Mouse (Mus musculus) kidney, adult 2 months (tissue): ENCODE results near the gene Snx9. TPM values are rescaled to one million over a fixed set of nuclear protein-coding genes. Genes with fewer than 3 reads are reported as not detected.

Experiments used
- DNase-seq: peaks from one replicate; pipeline ENCODE4 v3.0.0; 2021
- H3K27ac ChIP-seq: fragments of 200-500 bp; 2 replicates; pipeline ENCODE4 v1.5.1; 2012; ENCODE audit warnings: low read depth, low read length, control low read depth, inconsistent platforms; ENCODE audit not compliant: insufficient read depth
- H3K27me3 ChIP-seq: fragments of 200-500 bp; replicated peaks from 2 replicates; pipeline ENCODE4 v1.6.1; 2012; ENCODE audit warnings: mild to moderate bottlenecking, moderate library complexity, low read length, inconsistent platforms; ENCODE audit not compliant: control insufficient read depth, insufficient read depth
- H3K36me3 ChIP-seq: fragments of 200-500 bp; 2 replicates; pipeline ENCODE4 v1.6.1; 2012; ENCODE audit warnings: mild to moderate bottlenecking, moderate library complexity, low read length, inconsistent platforms; ENCODE audit not compliant: control insufficient read depth, insufficient read depth
- H3K4me1 ChIP-seq: fragments of 200-500 bp; 2 replicates; pipeline ENCODE4 v1.6.1; 2011; ENCODE audit warnings: low read length; ENCODE audit not compliant: control insufficient read depth, insufficient read depth
- H3K4me3 ChIP-seq: fragments of 200-500 bp; 2 replicates; pipeline ENCODE4 v1.5.1; 2011; ENCODE audit warnings: mild to moderate bottlenecking, low read depth, low read length, control low read depth; ENCODE audit not compliant: insufficient read depth
- CTCF ChIP-seq: fragments of 200-500 bp; conservative IDR thresholded peaks from 2 replicates; pipeline ENCODE4 v1.5.1; 2011; ENCODE audit warnings: low read depth, mild to moderate bottlenecking, control low read depth, low read length, moderate library complexity, mixed read lengths; ENCODE audit not compliant: insufficient read depth, insufficient read length
- POLR2A ChIP-seq: fragments of 200-500 bp; IDR thresholded peaks from one replicate; pipeline ENCODE4 v1.6.1; 2011; ENCODE audit warnings: low read depth, low read length, control low read depth
- WGBS: fragments of 180-500 bp; shearing (Covaris S2); methylation state at CpG from one replicate; pipeline ENCODE4 v1.1.7; 2018; 5-methylcytosine and 5-hydroxymethylcytosine counted together
- polyA plus RNA-seq: library from polyadenylated mRNA; depleted of rRNA; stranded (reverse); fragments of >200 nt; gene quantifications from 2 replicates; pipeline ENCODE4 v1.2.3, GENCODE M21; 2012

Snx9 gene
- polyA plus RNA-seq, 1 experiment = 56.6 TPM

GRCm38 (mm10) chr17:5939871-5940270 is 98.7 kb downstream of the Snx9 start:
- Histone ChIP-seq H3K4me3 (no peak overlapping the region), H3K27me3 (no peaks in the 10 kb centered on the region), H3K27ac (no peak overlapping the region), H3K36me3 (no peaks in the 10 kb centered on the region), H3K4me1 (peaks cover 4% of the 10 kb centered on the region)
- no peak for DNase-seq
- WGBS = 81% methylated on average over 12 of the region's 12 CpGs
- TF ChIP-seq POLR2A = no peak
- no peak for TF ChIP-seq CTCF

- TF ChIP-seq POLR2A = no peak
- TF ChIP-seq CTCF = peak; percentile 63
- peak; percentile 81 for DNase-seq
- no peaks in the 10 kb centered on the region for H3K36me3 ChIP-seq
- under 1% methylated on average over 33 of the region's 38 CpGs for WGBS
- no peaks in the 10 kb centered on the region for H3K27me3 ChIP-seq
- H3K4me3 ChIP-seq = peak overlapping the region; percentile 87
- peaks cover 4% of the 10 kb centered on the region for H3K4me1 ChIP-seq
- no peak overlapping the region for H3K27ac ChIP-seq
These were observed 99.7 kb downstream of the Snx9 start for GRCm38 (mm10) chr17:5940792-5941191.

- no peak for TF ChIP-seq CTCF
- no peak within 1 kb of the TSS for H3K27ac ChIP-seq
These were observed 100.3 kb downstream of the Snx9 start, which contains the start of gene Synj2 for GRCm38 (mm10) chr17:5941230-5942043. Gene Synj2, plus strand, starts transcription at chr17:5941280.

GRCm38 (mm10) chr17:5942156-5942555 is 101.0 kb downstream of the Snx9 start:
- H3K27ac ChIP-seq = no peak overlapping the region
- TF ChIP-seq CTCF (no peak), POLR2A (no peak)
- no peaks in the 10 kb centered on the region for H3K36me3 ChIP-seq
- no peak overlapping the region for H3K4me3 ChIP-seq
- DNase-seq = no peak
- peaks cover 4% of the 10 kb centered on the region for H3K4me1 ChIP-seq
- no peaks in the 10 kb centered on the region for H3K27me3 ChIP-seq
- WGBS = 83% methylated on average over 3 of the region's 3 CpGs

More at GRCm38 (mm10) chr17:5941230-5942043, 100.3 kb downstream of the Snx9 start, which contains the start of gene Synj2:
- peak within 1 kb of the TSS; percentile 87 for H3K4me3 ChIP-seq
- WGBS = 2% methylated on average over 42 of the region's 52 CpGs
- peaks cover 4% of the 10 kb centered on the region for H3K4me1 ChIP-seq
- H3K27me3 ChIP-seq = no peaks in the 10 kb centered on the region
- peak; percentile 61 for DNase-seq
- H3K36me3 ChIP-seq = no peaks in the 10 kb centered on the region

- no peaks in the 10 kb centered on the region for H3K36me3 ChIP-seq
- TF ChIP-seq POLR2A = no peak
- TF ChIP-seq CTCF = no peak
- no peaks in the 10 kb centered on the region for H3K27me3 ChIP-seq
- peaks cover 4% of the 10 kb centered on the region for H3K4me1 ChIP-seq
- DNase-seq = no peak
- H3K27ac ChIP-seq = no peak overlapping the region
- H3K4me3 ChIP-seq = no peak overlapping the region
- 84% methylated on average over 1 of the region's 1 CpGs for WGBS
These were observed 101.9 kb downstream of the Snx9 start for GRCm38 (mm10) chr17:5943053-5943452.

DNA sequence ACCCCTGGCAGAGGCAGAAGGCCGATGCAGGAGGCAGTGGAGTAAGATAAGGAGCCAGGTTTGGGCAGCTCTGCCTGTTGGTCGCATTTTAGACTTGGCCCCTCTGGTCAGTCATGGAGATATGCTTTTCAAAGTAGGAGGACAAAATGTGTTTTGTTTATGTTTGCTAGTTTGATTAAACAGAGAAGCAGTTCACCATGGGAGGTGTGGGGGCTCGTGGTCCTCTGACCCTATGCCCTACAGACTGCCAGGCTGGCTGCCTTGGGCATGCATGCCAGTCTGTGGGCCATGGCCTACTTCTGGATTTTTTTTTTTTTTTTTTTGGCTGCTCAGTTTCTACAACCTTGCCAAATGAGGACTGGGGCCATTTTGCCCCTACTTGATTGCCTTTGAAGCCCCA is 105.9 kb downstream of the Snx9 start:
- no peak for TF ChIP-seq POLR2A
- TF ChIP-seq CTCF = no peak
- Histone ChIP-seq H3K36me3 (no peaks in the 10 kb centered on the region), H3K4me3 (no peak overlapping the region), H3K4me1 (no peaks in the 10 kb centered on the region), H3K27me3 (no peaks in the 10 kb centered on the region), H3K27ac (no peak overlapping the region)
- WGBS = 81% methylated on average over 3 of the region's 3 CpGs
- DNase-seq = no peak

DNA sequence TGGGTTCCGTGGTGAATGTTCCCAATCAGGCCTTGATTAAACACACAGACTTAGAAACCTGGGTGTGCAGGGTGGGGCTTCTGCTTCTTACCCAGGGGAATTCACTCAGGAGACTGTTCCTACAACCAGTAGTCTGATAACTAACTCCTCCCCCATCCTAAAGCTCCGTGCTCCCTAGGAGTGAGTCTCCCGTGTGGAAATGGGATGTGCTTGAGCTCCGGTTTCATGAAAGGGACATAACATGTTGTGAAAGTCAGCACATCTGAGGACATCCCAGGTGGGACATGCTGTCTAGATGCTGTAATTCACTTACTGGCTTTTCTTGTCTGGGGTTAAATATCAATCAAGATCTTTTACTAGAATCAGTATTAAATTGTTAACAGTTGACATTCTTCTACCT is 111.3 kb downstream of the Snx9 start:
- no peaks in the 10 kb centered on the region for H3K27me3 ChIP-seq
- no peak overlapping the region for H3K4me3 ChIP-seq
- no peak for TF ChIP-seq CTCF
- no peak for TF ChIP-seq POLR2A
- no peaks in the 10 kb centered on the region for H3K36me3 ChIP-seq
- 72% methylated on average over 4 of the region's 4 CpGs for WGBS
- DNase-seq = no peak
- H3K27ac ChIP-seq = no peak overlapping the region
- H3K4me1 ChIP-seq = no peaks in the 10 kb centered on the region
